Comparison of ENCODE assay signal across 8 mouse cellular contexts in genomic region chr16:94519028-94519427, GRCm38 (mm10). TPM values are rescaled to one million over a fixed set of nuclear protein-coding genes. Genes with fewer than 3 reads are reported as not detected.
DNase-seq lines count a peak whose midpoint lies in the region; ATAC-seq lines count a peak whose summit lies in the region.

No protein-coding gene starts in this region.

- H3K4me2 ChIP-seq in kidney, embryonic 15.5 days = no peak overlapping the region

- H3K27ac ChIP-seq in kidney, embryonic 15.5 days = peak overlapping the region; percentile 75

- H3K4me3 ChIP-seq in kidney, embryonic 15.5 days (replicated peaks) = no peak overlapping the region

- no peaks in the 10 kb centered on the region for H3K27me3 ChIP-seq in kidney, embryonic 15.5 days

- peak; percentile 28 for DNase-seq in adrenal gland, adult 2 months
- no peak for DNase-seq in adrenal gland, postnatal 4 days (ENCODE audit: low spot score in 2 of 2)
- DNase-seq in heart, adult 18-20 months = peak; percentile 71 to 88
- DNase-seq in lung, postnatal 10 days = peak; percentile 82
- DNase-seq in T-cell, adult 2 months (ENCODE audit: low spot score) = no peak
- no peak for DNase-seq in Muller cell, postnatal 12 days (ENCODE audit: inconsistent ontology term)
- DNase-seq in layer of hippocampus, postnatal 36 days = no peak

- H3K4me1 ChIP-seq in kidney, embryonic 15.5 days = peaks cover 31% of the 10 kb centered on the region

- H3K36me3 ChIP-seq in kidney, embryonic 15.5 days = 0 out of 2 replicates have a peak, but pooled peaks cover 3% of the 10 kb centered on the region

- H3K9me3 ChIP-seq in kidney, embryonic 15.5 days (replicated peaks) = no peaks in the 10 kb centered on the region

- WGBS in kidney, embryonic 15.5 days = 43% methylated on average over 6 of the region's 6 CpGs

- peak; percentile 70 for ATAC-seq in kidney, embryonic 15.5 days (replicated peaks; ENCODE audit: low FRiP score)

- no peak overlapping the region for H3K9ac ChIP-seq in kidney, embryonic 15.5 days

RNA-seq across cellular contexts. Expression of gene Vps26c, which starts 7.6 kb away (rescaled TPM):
- total RNA-seq in adrenal gland, adult 2 months (2021) = 10 to 100 TPM; 53.7 to 58.8 TPM
- 24.1 and 25.1 TPM in 2 replicates for polyA plus RNA-seq in adrenal gland, adult 2 months (2012; rRNA removed)
- 10 to 100 TPM; 54.8 to 62.6 TPM for total RNA-seq in adrenal gland, postnatal 4 days (2021)
- 10 to 100 TPM; 20.7 to 21.7 TPM for total RNA-seq in heart, adult 18-20 months (2021)
- polyA plus RNA-seq in kidney, embryonic 15.5 days (2015; fragmentation: Nextera tagmentation; extraction: Ambion mirVana) = 56.4 and 59.3 TPM in 2 replicates
- 10 to 100 TPM; 34.8 to 35.3 TPM for total RNA-seq in layer of hippocampus, postnatal 36 days (2021)

RNA-seq across cellular contexts. Expression of gene Dyrk1a, which starts 50.8 kb away (rescaled TPM):
- total RNA-seq in adrenal gland, adult 2 months (2021) = 10 to 100 TPM; 60.5 to 97.8 TPM
- polyA plus RNA-seq in adrenal gland, adult 2 months (2012; rRNA removed) = 20.5 and 32.0 TPM in 2 replicates
- total RNA-seq in adrenal gland, postnatal 4 days (2021) = 10 to 100 TPM; 86.3 to 92.5 TPM
- total RNA-seq in heart, adult 18-20 months (2021) = 10 to 100 TPM; 64.8 to 73.1 TPM
- 8.7 and 9.7 TPM in 2 replicates for polyA plus RNA-seq in kidney, embryonic 15.5 days (2015; fragmentation: Nextera tagmentation; extraction: Ambion mirVana)
- total RNA-seq in layer of hippocampus, postnatal 36 days (2021) = 10 to 100 TPM; 82.8 to 88.3 TPM

Comparison
In these comparisons a context has a peak if more than half of its experiments do, and no peak if none do; other contexts are left out.
1. DNase-seq: peak in adrenal gland, adult 2 months (single experiment), heart, adult 18-20 months (2 of 2) and lung, postnatal 10 days (single experiment); none in adrenal gland, postnatal 4 days (0 of 2), T-cell, adult 2 months (single experiment), Muller cell, postnatal 12 days (single experiment) and layer of hippocampus, postnatal 36 days (0 of 2).